Mouse (Mus musculus) spleen, postnatal 4 days (tissue): ENCODE data around the gene Nexn.
A peak's percentile ranks its signal among the peaks of the same experiment; 100 is the strongest.

Experiments
- DNase-seq, 2 experiments: peaks; one replicate each; pipeline ENCODE4 v3.0.0; 2022; ENCODE audit warnings: low spot score in 2 of 2

Nexn gene

DNA sequence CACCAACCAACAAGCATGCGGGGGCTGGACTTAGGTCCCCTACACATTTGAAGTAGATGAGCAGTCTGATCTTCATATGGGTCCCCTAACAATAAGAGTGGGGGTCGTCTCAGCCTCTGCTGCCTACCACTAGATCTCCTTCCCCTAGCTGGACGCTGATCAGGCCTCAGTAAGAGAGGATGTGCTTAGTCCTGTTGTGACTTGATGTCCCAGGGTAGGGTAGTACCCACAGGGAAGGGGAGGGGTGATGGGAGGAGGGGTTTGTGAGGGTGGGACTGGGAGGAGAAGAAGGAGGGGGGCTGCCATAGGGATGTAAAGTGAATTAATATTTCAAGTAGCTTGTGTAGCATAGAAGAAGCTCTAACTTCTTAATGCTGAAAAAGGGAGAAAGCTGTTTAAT lies 67.0 kb downstream of the Nexn start:
- DNase-seq: peak in 1 of 2 experiments; percentile 56

DNA sequence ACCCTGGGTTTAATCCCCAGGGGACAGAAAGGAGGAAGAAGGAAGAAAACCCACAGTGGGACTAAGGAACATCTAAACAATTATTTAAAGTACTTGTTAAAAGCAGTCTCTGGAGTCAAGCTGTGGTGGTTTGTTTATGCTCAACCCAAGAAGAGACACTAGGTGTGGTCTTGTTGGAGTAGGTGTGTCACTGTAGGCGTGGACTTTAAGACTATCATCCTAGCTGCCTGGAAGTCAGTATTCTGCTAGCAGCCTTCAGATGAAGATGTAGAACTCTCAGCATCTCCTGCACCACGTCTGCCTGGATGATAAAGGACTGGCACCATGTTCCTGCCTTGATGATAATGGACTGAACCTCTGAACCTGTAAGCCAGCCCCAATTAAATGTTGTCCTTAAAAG lies 68.9 kb downstream of the Nexn start:
- DNase-seq: peak; percentile 57 to 68

DNA sequence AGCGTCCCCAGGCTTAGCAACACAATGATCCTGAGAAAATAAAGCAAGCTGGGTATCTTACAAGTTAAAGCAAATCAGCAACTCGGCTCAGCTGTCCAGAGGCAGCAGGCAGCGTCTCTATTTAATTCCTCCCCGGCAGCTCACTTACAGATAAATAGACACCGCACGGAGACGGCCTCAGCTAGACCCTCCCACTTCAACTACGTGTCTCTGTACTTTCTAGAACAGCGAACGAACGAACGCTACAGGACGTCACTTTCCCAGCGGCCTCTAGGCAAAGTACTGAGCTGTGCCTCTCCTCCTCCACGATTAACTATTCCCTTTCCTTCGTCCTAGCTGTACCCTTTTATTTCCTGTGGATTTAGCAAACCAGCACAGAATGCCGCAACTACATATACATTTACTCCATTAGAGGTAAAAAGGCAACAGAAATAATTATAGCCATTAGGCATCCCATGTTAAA lies 72.5 kb downstream of the Nexn start:
- DNase-seq: peak; percentile 83 to 88

DNA sequence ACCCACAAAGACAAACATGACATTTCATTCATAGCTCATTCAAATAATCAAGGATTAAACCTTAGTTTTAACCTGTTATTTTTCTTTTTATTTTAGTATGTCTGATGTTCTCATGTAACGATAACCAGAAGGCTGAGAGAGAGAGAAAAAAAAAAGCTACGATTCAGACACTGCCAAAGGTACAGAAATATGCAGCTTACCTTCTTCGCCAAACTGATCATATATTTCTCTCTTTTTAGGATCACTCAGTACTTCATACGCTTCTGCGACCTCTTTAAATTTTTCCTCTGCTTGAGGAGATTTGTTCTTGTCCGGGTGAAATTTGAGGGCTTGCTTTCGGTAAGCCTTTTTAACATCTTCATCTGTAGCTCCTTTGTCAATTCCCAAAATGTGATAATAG lies 73.0 kb downstream of the Nexn start:
- DNase-seq: no peak

DNA sequence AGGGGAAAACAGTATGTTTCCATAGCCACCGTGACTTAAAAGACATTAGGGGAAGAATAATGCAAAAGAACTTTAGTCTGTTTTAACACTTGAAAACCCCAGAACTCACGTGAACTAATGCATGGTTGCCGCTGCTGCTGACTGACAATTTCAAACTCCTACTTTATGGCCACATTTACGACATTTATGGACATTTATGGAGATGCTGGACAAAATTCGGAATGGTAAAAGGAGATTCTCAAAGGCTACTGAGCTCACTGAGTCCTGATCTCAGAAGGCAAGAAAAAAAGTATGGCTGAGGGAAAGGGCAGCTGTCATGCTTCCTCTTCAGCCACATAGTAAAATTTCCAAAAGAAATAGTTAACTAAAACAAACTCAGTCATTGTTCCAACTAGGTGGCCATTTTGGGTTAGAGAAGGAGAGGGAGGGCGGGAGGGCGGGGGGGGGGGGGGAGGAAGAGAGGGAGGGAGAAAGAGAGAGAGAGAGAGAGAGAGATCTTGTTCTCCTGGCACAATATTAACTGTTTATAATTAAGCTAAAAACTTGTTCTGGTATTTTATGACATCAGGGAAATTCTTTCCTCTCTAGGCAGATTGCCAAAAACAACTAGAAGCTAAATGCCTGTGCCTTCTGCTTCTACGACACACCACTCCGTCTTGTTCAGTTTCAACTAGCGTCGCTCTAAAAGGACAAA lies 73.8 kb downstream of the Nexn start:
- DNase-seq: no peak

DNA sequence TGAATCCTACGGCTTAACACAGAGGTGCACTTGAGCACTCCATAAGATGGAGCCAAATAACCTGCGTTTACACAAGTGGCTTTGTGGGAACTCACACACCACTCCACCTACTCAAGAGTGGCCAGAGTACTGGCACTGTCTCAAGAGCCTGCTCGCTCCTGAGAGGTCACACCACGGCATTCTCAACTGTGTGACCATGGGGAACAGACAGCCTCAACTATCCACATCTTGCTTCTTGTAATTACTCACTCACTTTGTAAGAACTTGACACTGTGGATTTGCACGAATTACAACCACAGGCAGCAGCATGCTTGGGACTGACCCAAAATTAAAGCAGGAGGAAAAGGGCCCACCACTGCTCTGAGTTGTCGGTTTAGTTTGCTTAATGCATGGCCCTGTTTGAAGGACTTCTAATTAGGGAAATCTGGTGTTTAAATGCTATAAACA lies 74.3 kb downstream of the Nexn start:
- no peak for DNase-seq

DNA sequence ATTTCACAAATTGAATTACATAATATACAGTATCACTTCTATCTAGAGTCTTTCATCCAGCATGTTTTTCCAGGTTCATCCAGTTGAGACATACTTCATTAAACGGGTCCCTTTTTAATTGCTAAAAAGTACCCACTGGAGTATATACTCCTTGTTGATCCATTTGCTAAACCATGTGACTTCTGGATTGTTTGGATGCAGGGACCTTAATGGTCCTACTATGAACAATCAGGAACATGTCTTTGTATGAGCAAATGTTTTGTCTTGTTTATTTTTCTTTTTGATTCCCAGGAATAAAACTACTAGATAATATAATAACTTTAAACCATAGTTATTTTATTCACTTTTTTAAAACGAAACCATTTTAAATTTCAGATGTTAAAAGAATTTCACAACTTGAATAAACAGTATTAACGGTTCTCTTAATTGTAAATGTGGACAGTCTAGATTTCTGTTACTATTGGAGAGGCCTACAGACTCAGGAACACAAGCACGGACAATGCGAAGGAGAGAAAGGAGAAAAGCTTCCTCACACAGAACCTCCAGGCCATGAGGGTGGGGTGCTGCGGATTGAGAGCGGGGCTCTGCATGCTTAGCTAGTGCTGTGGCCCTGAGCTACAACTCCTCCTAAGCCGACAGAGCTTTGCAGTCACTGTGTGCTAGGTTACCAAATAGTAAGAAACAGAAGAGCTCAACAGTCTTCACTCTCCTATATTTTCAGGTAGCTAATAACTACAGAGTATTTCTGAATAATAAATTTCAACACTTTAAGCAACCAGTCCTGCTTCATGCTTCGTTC lies 75.3 kb downstream of the Nexn start:
- DNase-seq: peak in 1 of 2 experiments; percentile 63

DNA sequence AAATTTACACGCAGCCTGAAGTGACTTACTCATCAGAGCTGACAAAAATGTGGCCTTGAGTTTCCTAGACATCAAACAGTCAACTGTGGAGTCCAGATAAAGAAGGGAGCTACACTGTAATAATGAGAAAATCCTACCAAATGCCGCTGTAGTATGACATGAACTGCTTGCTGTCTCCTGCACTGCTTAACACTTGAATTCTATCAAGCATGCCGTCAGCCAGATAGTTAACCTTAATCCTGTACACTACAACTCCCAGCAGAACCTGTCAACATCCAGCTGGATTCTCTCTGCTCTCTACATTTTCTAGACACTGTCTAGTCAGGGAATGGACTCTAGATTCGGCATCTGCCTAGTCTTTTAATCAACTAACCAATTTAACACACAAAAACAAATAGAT lies 76.8 kb downstream of the Nexn start:
- DNase-seq: no peak
